Mouse (Mus musculus) E14TG2a.4 (cell line): ENCODE data around the gene Phactr2.

Experiments used
- CTCF ChIP-seq: conservative IDR thresholded peaks from 2 replicates; pipeline ENCODE4 v1.5.1; 2014; ENCODE audit warnings: low read length
- NANOG ChIP-seq: IDR thresholded peaks from 2 replicates; pipeline ENCODE4 v1.6.1; 2014; ENCODE audit warnings: borderline replicate concordance, low read length, mixed read lengths
- POU5F1 ChIP-seq: IDR thresholded peaks from 2 replicates; pipeline ENCODE4 v1.6.1; 2014; ENCODE audit warnings: low read length, borderline replicate concordance

- TF ChIP-seq CTCF (no peak), NANOG (no peak), POU5F1 (no peak)
Observed at GRCm38 (mm10) chr10:13172798-13173221, 301.4 kb downstream of the Phactr2 start.
